Mouse (Mus musculus) stomach, embryonic 14.5 days (tissue): Measurements from ENCODE around the gene Riiad1. TPM values are rescaled to one million over a fixed set of nuclear protein-coding genes. Genes with fewer than 3 reads are reported as not detected.

Source experiments
- ATAC-seq: fragments of 200-750 bp; cut with Nextera tagmentation; 2 replicates; pipeline ENCODE4 v1.8.0; 2017; ENCODE audit warnings: low read depth, moderate TSS enrichment; ENCODE audit not compliant: insufficient number of reproducible peaks, insufficient read depth, low FRiP score
- H3K27ac ChIP-seq: fragments of 300-500 bp; sonication (generic); 2 replicates; pipeline ENCODE4 v1.5.1; 2014; ENCODE audit warnings: mild to moderate bottlenecking, low read length, moderate library complexity, mixed read lengths
- H3K27me3 ChIP-seq: fragments of 300-500 bp; sonication (generic); 2 replicates; pipeline ENCODE4 v1.6.1; 2014; ENCODE audit warnings: low read length, control low read depth, mixed read lengths; ENCODE audit not compliant: control insufficient read depth, insufficient read depth
- H3K36me3 ChIP-seq: fragments of 300-500 bp; sonication (generic); 2 replicates; pipeline ENCODE4 v1.6.1; 2014; ENCODE audit warnings: mild to moderate bottlenecking, control low read depth, low read length, moderate library complexity, mixed read lengths; ENCODE audit not compliant: control insufficient read depth, insufficient read depth
- H3K4me1 ChIP-seq: fragments of 300-500 bp; sonication (generic); 2 replicates; pipeline ENCODE4 v1.6.1; 2014; ENCODE audit warnings: low read length, control low read depth, mixed read lengths; ENCODE audit not compliant: control insufficient read depth, insufficient read depth
- H3K4me2 ChIP-seq: fragments of 300-500 bp; sonication (generic); replicated peaks from 2 replicates; pipeline ENCODE4 v1.6.1; 2014; ENCODE audit warnings: low read depth, low read length, control low read depth
- H3K4me3 ChIP-seq: fragments of 300-500 bp; sonication (generic); 2 replicates; pipeline ENCODE4 v1.5.1; 2014; ENCODE audit warnings: low read depth, low read length, control low read depth
- H3K9ac ChIP-seq: fragments of 300-500 bp; sonication (generic); replicated peaks from 2 replicates; pipeline ENCODE4 v1.6.1; 2014; ENCODE audit warnings: low read depth, mild to moderate bottlenecking, control low read depth, low read length, moderate library complexity, mixed read lengths
- H3K9me3 ChIP-seq: fragments of 300-500 bp; sonication (generic); 2 replicates; pipeline ENCODE4 v1.6.1; 2016; ENCODE audit warnings: low read depth, low read length, control low read depth; ENCODE audit not compliant: control insufficient read depth
- WGBS: fragments of 180-500 bp; shearing (Covaris S2); extraction: QIAGEN DNeasy Blood & Tissue Kit; methylation state at CpG from one replicate; pipeline ENCODE4 v1.1.7; 2014; 5-methylcytosine and 5-hydroxymethylcytosine counted together
- polyA plus RNA-seq: library from polyadenylated mRNA; unstranded; fragments of >200 nt; fragmentation: Nextera tagmentation; extraction: Ambion mirVana; gene quantifications from 2 replicates; pipeline ENCODE4 v1.2.1, GENCODE M21; 2014

The Riiad1 gene
- polyA plus RNA-seq, 1 experiment from 2014 or later, result 6.6 TPM

GRCm38 (mm10) chr3:94482764-94483385 is 2.7 kb upstream of the Riiad1 start:
- Histone ChIP-seq H3K4me3 (no peak overlapping the region), H3K4me2 (no peak overlapping the region), H3K27ac (no peak overlapping the region), H3K9me3 (no peaks in the 10 kb centered on the region), H3K9ac (no peak overlapping the region), H3K27me3 (no peaks in the 10 kb centered on the region), H3K36me3 (no peaks in the 10 kb centered on the region), H3K4me1 (0 out of 2 replicates have a peak, but pooled peaks cover 5% of the 10 kb centered on the region)
- no peak for ATAC-seq
- 82% methylated on average over 17 of the region's 17 CpGs for WGBS

- ATAC-seq, result no peak
These were observed 1.3 kb upstream of the Riiad1 start for GRCm38 (mm10) chr3:94481429-94481828.

GRCm38 (mm10) chr3:94479564-94479963 is 577 bp downstream of the Riiad1 start:
- H3K9me3 ChIP-seq, result no peaks in the 10 kb centered on the region
- 2% methylated on average over 11 of the region's 11 CpGs for WGBS
- no peak for ATAC-seq
- no peak overlapping the region for H3K27ac ChIP-seq
- peak overlapping the region; percentile 32 for H3K4me2 ChIP-seq
- no peaks in the 10 kb centered on the region for H3K36me3 ChIP-seq
- 0 out of 2 replicates have a peak, but pooled peaks cover 5% of the 10 kb centered on the region for H3K4me1 ChIP-seq
- H3K27me3 ChIP-seq, result no peaks in the 10 kb centered on the region
- peak overlapping the region; percentile 16; the same call in 1 of the 2 replicates for H3K4me3 ChIP-seq
- H3K9ac ChIP-seq, result no peak overlapping the region

More at GRCm38 (mm10) chr3:94481429-94481828, 1.3 kb upstream of the Riiad1 start:
- Histone ChIP-seq H3K9ac (no peak overlapping the region), H3K4me3 (no peak overlapping the region), H3K27ac (no peak overlapping the region), H3K9me3 (no peaks in the 10 kb centered on the region), H3K4me1 (0 out of 2 replicates have a peak, but pooled peaks cover 5% of the 10 kb centered on the region), H3K27me3 (no peaks in the 10 kb centered on the region), H3K4me2 (no peak overlapping the region), H3K36me3 (no peaks in the 10 kb centered on the region)
- WGBS, result 66% methylated on average over 4 of the region's 4 CpGs

- Histone ChIP-seq H3K4me1 (0 out of 2 replicates have a peak, but pooled peaks cover 5% of the 10 kb centered on the region), H3K27me3 (no peaks in the 10 kb centered on the region), H3K9ac (no peak overlapping the region), H3K27ac (no peak overlapping the region), H3K4me2 (no peak overlapping the region), H3K4me3 (peak overlapping the region; percentile 6; the same call in 1 of the 2 replicates), H3K36me3 (no peaks in the 10 kb centered on the region), H3K9me3 (no peaks in the 10 kb centered on the region)
- 16% methylated on average over 9 of the region's 9 CpGs for WGBS
- ATAC-seq, result no peak
These were observed 1.5 kb downstream of the Riiad1 start for GRCm38 (mm10) chr3:94478591-94479169.

- no peak within 1 kb of the TSS for H3K27ac ChIP-seq
- H3K9me3 ChIP-seq, result no peaks in the 10 kb centered on the region
- no peak for ATAC-seq
- H3K27me3 ChIP-seq, result no peaks in the 10 kb centered on the region
- no peak within 1 kb of the TSS for H3K4me2 ChIP-seq
- 2% methylated on average over 14 of the region's 14 CpGs for WGBS
- H3K4me1 ChIP-seq, result 0 out of 2 replicates have a peak, but pooled peaks cover 7% of the 10 kb centered on the region
- H3K36me3 ChIP-seq, result no peaks in the 10 kb centered on the region
- H3K4me3 ChIP-seq, result peak within 1 kb of the TSS; percentile 6; the same call in 1 of the 2 replicates
- H3K9ac ChIP-seq, result no peak within 1 kb of the TSS
These were observed 2.1 kb downstream of the Riiad1 start, which contains the start of gene Celf3 for GRCm38 (mm10) chr3:94477981-94478422. Gene Celf3, plus strand, starts transcription at chr3:94478295.

- ATAC-seq, result no peak
- H3K4me1 ChIP-seq, result 0 out of 2 replicates have a peak, but pooled peaks cover 8% of the 10 kb centered on the region
- no peaks in the 10 kb centered on the region for H3K9me3 ChIP-seq
- no peak overlapping the region for H3K4me2 ChIP-seq
- H3K9ac ChIP-seq, result no peak overlapping the region
- H3K27me3 ChIP-seq, result no peaks in the 10 kb centered on the region
- WGBS, result 69% methylated on average over 4 of the region's 4 CpGs
- no peak overlapping the region for H3K4me3 ChIP-seq
- H3K36me3 ChIP-seq, result no peaks in the 10 kb centered on the region
- H3K27ac ChIP-seq, result no peak overlapping the region
These were observed 2.7 kb downstream of the Riiad1 start for GRCm38 (mm10) chr3:94477444-94477843.

GRCm38 (mm10) chr3:94476301-94477035 is 3.7 kb downstream of the Riiad1 start:
- no peak overlapping the region for H3K4me3 ChIP-seq
- no peak overlapping the region for H3K9ac ChIP-seq
- ATAC-seq, result peak; percentile 38; the same call in 1 of the 2 replicates
- WGBS, result 40% methylated on average over 8 of the region's 8 CpGs
- H3K4me1 ChIP-seq, result 0 out of 2 replicates have a peak, but pooled peaks cover 8% of the 10 kb centered on the region
- no peaks in the 10 kb centered on the region for H3K27me3 ChIP-seq
- H3K9me3 ChIP-seq, result no peaks in the 10 kb centered on the region
- no peaks in the 10 kb centered on the region for H3K36me3 ChIP-seq
- no peak overlapping the region for H3K4me2 ChIP-seq
- H3K27ac ChIP-seq, result peak overlapping the region; percentile 27; the same call in 1 of the 2 replicates

- Histone ChIP-seq H3K36me3 (no peaks in the 10 kb centered on the region), H3K27me3 (no peaks in the 10 kb centered on the region), H3K4me2 (no peak overlapping the region), H3K4me3 (no peak overlapping the region), H3K4me1 (0 out of 2 replicates have a peak, but pooled peaks cover 3% of the 10 kb centered on the region), H3K27ac (no peak overlapping the region), H3K9me3 (no peaks in the 10 kb centered on the region), H3K9ac (no peak overlapping the region)
- ATAC-seq, result no peak
- 50% methylated on average over 5 of the region's 5 CpGs for WGBS
These were observed 6.4 kb downstream of the Riiad1 start for GRCm38 (mm10) chr3:94473567-94474232.
